Mouse (Mus musculus) common myeloid progenitor, adult 5-6 weeks (primary cell): ENCODE results near the gene Nbea. TPM values are rescaled to one million over a fixed set of nuclear protein-coding genes. Genes with fewer than 3 reads are reported as not detected.

Experiments
- ATAC-seq: replicated peaks from 2 replicates; pipeline ENCODE4 v1.8.0; 2016; ENCODE audit warnings: low read depth, mild to moderate bottlenecking, moderate TSS enrichment, inconsistent platforms; ENCODE audit not compliant: poor library complexity, severe bottlenecking
- total RNA-seq: library from RNA; stranded (forward); fragments of 200-1000, 187-1606 nt; gene quantifications from 2 replicates; pipeline ENCODE4 v1.2.3, GENCODE M21; 2017

Nbea gene
- total RNA-seq, 1 experiment from 2014 or later = 0.69 TPM

- ATAC-seq = 0 out of 2 replicates have a peak, but pooled peaks have one; percentile 18
These were observed 336.4 kb downstream of the Nbea start for GRCm38 (mm10) chr3:55847115-55847514.

- no peak for ATAC-seq
These were observed 346.3 kb downstream of the Nbea start for GRCm38 (mm10) chr3:55837188-55837587.

GRCm38 (mm10) chr3:55835207-55835606 is 348.3 kb downstream of the Nbea start:
- ATAC-seq = no peak

DNA sequence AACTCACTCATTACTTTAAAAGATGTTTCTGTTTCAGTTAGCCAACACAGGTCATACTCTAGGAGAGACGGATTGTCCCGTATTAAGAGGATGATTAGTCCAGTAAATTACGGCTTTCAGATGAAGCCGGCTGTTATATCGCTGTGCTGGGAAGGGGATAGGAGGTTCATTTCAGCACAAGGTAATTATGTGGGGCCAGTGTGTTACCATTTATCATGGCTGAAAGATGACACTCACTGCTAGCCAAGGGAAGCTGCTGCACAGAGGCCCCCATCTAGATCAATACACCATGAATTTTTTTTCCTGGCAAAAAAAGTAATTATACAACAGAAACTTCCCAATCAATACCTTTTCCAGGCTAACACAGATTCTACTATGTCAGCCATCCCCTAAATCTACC is 353.3 kb downstream of the Nbea start:
- no peak for ATAC-seq

DNA sequence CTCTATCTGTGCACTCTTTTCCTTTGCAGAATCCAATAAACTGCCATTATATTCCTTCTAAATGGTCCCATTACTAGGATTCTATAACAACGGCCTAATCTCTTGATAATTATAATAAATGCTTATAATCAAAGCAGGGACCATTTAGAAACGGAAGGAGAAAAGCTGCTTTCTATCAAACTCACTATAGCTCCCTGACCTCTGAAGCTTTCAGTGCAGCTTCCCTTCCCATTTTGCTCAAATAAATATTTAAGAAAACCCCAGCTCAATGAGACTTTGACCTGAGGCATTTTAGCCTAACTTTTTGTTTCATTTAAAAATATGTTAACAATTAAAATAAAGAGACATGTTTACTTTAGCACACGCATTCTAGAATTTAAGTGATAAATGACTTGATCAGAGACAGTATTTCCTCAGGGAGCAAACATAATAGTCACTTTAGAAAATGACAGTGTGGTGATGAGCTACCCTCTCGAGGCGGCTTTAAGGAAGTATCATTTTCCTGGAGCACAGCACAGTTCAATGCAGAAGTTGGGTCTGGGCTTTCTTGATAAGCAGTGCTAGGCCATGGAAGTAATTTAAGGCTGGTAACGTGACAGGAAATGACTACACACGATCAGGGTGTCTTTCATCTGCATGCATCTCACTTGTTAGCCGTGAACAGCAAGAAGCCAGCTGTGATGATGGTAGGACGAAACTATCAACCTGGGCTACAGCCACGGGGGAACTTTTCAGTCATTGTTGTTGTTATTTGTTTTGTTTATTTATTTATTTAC is 354.8 kb downstream of the Nbea start:
- ATAC-seq = peak; percentile 98

GRCm38 (mm10) chr3:55824864-55825263 is 358.6 kb downstream of the Nbea start:
- ATAC-seq = no peak

DNA sequence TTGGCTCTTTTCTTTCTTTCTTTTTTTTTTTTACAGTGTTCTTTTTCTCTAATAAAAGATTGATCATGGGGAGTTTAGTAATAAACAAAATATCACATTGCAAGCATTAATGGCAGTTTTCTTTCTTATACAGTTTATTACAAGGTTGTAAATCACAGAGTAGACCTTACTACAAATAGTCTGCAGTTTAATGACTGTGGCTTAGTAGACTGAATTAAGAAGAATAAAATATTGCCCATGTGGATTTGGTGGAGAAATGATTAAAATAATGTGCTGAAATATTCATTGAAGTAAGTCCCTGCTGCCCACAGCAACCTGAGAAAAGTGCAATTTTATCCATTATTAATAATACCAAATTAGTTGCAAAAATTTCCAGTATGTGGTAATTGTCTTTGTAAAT is 363.9 kb downstream of the Nbea start:
- no peak for ATAC-seq

DNA sequence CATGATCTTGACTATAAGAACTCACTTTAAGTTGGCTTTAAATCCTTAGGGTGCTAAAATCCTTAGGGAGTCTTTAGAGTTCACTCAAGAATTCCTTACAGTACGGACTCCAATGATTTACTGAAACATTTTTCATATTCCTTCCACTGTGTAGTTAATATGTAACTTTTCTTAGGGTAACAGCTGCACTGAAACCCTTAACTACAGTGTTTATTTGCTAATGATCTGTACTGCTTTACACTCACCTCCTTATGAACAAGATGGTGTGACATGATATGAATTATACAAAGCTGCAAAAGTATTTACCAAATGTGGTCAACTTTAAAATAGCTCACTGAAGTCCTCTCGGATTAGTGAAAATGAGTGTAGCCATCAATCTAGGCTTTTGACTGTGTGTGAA is 365.4 kb downstream of the Nbea start:
- ATAC-seq = no peak

DNA sequence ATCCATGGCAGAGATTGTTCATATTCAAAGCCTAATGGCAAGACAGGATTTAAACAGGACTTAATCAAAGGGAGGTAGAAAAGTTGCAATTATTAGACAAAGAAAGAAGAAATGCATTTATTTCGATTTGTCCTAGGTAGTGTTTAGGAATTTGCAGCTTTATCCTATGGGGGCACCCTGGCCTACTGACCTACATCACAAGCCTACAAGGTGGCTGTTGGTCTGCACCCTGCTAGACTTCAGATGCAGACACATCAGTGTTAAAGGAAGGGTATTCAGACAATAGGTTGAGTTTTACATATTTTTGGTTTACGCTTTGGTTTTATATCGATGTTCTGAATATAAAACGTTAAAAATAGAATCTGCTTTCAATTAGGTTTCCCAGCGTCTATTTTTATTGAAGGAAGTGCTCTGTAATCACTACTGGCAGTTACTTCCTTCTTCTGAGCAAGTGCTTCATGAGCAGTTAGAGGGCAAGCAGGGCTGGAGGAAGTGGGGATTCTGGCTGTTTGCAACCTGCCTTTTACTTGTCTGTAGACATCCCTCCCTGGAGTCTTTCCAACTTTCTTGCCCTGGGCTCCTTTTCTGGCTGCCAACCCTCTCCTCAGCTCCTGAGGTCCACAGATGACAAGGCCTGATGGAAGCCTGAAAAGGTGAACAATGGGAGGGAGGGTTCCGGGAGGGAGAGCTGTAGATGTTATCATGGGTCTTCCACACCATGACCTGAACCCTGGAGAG is 366.7 kb downstream of the Nbea start:
- ATAC-seq = peak; percentile 99

DNA sequence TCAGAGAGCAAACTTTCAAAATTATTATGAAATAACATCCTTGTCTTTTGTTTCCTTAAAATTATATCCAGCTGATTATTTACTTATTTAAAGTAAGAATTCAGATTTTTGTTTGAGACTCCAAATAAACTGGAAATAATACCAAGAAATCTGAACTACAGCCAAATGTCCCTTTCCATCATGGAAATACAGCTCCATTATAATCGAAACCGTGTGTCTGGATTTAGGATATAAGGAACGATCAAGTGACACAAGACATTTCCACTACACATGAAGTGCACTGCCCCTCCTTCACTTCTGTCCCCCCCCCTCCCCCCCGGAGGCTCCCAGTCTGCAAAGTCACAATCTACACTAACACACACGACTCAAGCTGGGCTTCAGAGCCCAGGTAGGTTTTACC is 367.4 kb downstream of the Nbea start:
- no peak for ATAC-seq

GRCm38 (mm10) chr3:55814993-55815625 is 368.4 kb downstream of the Nbea start:
- no peak for ATAC-seq

DNA sequence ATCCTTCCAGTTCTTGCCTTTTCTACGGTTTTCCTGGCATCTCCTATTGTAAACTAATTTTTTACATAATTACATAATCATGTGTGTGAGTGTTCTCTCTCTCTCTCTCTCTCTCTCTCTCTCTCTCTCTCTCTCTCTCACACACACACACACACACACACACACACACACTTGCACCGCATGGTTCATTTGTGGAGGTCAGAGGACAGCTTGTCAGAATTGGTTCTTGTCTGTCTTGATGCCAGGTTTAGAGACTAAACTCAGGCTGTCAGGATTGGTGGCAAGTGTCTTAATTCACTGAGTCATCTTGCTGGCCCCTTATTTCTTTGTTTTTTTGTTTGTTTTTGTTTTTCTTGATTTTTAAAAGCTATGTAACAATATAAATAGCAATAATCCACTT is 388.7 kb downstream of the Nbea start:
- ATAC-seq = no peak

- ATAC-seq = no peak; the same call in 1 of the 2 replicates
These were observed 389.5 kb downstream of the Nbea start for GRCm38 (mm10) chr3:55793842-55794575.

DNA sequence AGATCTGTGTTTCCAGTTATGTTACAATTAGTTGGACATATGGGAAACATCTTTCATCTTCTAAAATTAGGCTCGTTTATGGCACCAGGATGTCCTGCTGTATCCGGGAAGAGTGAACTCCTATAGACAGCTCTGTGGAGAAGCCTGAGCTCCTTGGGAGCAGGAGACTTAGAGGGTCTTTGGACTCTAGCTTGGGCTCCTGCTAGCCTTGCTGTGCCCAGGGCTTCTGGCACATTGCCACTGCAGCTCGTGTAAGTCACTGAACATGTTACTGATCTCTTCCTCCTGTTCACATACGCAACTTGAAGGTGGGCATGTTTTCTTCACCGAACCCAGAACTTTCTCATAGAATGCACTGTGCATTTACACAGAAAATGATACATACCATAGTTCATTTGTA is 391.2 kb downstream of the Nbea start:
- ATAC-seq = no peak

- peak; percentile 53 for ATAC-seq
These were observed 392.9 kb downstream of the Nbea start for GRCm38 (mm10) chr3:55790609-55791008.

- ATAC-seq = peak; percentile 43
These were observed 393.6 kb downstream of the Nbea start for GRCm38 (mm10) chr3:55789856-55790255.

DNA sequence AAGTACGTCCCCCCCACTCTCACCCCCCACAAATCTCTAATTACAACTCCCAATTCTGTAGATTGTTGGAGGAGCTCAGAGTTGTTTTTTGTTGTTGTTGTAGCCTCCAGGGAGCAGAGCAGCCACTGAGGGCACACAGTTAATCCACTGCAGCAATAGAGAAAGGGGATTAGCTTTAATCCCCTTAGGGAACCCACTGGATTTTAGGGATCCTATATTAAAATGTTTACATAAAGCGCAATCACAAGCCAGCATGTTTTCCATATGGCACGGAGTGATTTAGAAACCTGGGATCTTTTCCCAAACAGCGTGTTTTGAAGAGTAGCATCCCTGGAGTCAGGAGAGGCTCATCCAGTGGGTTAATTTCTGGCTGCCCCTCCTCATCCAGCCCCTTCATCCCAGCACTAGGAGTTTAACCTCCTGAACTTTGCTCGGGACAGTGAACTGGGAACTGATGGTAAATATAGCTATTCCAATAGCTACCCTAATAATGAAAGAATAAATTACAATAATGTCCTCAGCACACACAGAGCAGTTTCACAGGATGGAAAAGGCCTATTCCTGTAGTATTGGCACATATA is 394.8 kb downstream of the Nbea start:
- no peak for ATAC-seq

DNA sequence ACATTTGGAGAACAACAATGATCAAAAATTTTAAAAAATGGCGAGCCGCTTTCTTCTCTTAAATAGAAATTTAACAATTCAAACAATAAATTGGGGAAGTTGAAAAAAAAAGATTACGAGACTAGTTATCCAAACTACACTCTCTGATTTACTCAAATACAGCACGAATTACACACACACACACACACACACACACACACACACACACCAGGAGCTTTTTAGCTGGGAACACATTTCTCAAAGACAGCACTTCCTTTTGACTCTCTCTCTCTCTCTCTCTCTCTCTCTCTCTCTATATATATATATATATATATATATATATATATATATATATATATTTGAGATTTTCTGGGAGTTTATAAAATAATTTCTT is 395.3 kb downstream of the Nbea start:
- no peak for ATAC-seq

- ATAC-seq = peak; percentile 30
These were observed 395.9 kb downstream of the Nbea start for GRCm38 (mm10) chr3:55787487-55788213.
